Mouse (Mus musculus): ENCODE data around the gene Pheta2. TPM values are rescaled to one million over a fixed set of nuclear protein-coding genes. Genes with fewer than 3 reads are reported as not detected.

The Pheta2 gene
- polyA plus RNA-seq (2017; shearing (Covaris generic)), result 0.44 TPM

GRCm38 (mm10) chr15:82338593-82339112 lies at the start of gene Pheta2, which contains the start of the genes Naga and Smdt1:
TSS of gene Pheta2 (plus strand) at chr15:82338942.
TSS of gene Naga (minus strand) at chr15:82338925.
TSS of gene Smdt1 (plus strand) at chr15:82338959.

GRCm38 (mm10) chr15:82298764-82299561 lies 39.8 kb upstream of the Pheta2 start, which contains the start of gene Wbp2nl:
TSS of gene Wbp2nl (plus strand) at chr15:82298954.

DNA sequence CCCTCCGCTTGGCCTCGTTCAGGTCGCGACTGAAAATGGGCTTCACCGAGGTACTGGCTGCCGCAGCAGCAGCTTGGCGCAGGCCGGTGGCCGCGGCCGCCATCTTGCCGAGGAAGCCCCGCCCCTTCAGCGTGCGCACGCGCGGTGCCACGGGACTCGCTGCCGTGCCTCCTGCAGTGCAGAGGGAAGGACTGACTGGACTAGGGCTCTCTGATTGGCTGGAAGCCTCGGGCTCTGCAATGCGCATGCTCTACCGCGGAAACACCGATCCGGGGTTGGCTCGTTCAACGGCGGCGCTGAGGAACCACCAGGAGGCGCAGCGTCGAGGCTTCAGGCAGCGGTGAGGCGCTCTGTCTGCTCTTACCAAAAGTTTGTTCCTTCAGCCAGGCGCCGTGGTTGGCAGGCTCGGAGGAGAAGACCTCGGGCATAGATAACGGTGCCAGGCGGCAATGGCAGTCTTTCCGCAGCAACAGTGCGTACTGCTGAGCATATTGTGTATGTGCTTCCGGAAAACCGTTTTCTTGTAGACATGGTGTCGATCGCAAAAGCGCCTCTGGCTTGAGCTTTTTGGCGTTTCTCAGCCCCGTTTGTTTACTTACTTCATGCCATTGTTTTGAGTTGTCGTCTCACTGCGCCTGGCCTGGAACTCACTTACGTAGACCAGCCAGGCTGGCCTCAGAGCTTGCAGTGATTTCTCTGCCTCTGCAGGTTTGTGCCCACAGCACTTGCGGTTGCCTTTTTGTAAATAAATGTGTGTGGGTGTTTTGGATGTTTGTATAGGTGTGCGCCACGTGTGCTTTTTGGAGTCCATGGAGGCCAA lies 15.6 kb downstream of the Pheta2 start, which contains the start of gene Ndufa6:
Gene Ndufa6 (minus strand): TSS at position 197 of the 820 bp plus-strand sequence.

DNA sequence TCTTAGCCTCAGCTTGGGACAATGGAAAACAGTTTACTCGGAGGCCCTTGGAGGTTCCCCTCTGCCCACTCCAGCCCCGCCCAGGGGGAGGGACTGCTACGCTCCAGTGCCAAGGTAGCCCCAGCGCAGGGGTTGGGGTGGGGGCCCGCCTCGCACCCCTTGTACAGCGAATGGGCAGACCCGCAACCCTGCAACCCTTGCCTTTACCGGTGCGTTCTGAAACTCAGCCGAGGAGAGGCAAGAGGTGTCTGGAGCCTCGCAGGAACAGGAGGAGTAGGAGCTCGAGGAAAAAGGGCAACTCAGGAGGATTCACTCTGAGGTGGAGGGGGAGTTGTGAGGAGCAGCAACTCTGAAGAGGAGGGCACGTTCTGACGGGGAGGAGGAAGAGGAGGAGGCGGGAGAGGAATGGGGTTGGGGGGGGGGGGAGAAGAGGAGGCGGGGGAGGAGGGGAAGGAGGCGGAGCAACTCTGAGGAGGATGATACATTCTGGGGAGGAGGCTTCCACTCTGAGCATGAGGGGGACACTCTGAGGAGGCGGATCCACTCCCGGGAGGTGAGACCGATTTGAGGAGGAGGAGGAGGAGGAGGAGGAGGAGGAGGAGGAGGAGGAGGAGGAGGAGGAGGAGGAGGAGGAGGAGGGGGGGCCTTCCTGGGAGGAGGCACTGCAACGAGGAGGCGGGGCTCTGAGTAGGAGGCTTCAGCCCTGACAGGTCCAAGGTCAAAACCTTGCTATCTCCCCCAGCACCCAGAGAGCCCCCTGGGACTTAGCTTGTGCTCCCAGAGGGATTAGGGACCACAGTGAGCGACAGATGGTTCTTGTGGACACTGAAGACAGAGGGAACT lies 41.4 kb downstream of the Pheta2 start, which contains the start of gene Cyp2d22:
Gene Cyp2d22 (minus strand): TSS at position 390 of the 843 bp plus-strand sequence.

DNA sequence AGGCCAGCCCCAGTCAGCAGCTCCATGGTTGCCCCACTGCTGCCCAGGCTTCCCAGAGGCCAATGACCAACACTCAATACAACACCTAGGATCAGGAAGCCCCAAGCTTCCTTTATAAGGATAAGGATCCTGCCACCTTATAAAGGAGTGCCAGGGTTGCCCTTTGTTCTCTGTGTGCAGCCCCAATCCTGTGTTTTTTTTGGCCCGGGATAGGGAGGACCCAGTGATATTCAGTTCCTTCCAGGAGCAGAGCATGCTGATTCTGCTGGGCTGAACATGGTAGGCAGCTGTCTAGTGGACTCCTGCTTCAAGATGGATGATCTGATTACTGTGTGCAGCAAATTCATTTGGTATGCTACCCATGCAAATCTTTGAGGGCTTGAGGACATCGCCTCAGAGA lies 55.2 kb downstream of the Pheta2 start, which contains the start of gene Cyp2d11:
Gene Cyp2d11 (minus strand): TSS at position 101 of the 400 bp plus-strand sequence.

Other genes with a start within 250 kb of the Pheta2 start
- gene Ccdc134, start 211.0 kb upstream of the Pheta2 start, polyA plus RNA-seq (2017; shearing (Covaris generic)), result 36.0 TPM
- 196 TPM for gene Srebf2, start 191.8 kb upstream of the Pheta2 start, polyA plus RNA-seq (2017; shearing (Covaris generic))
- gene Shisa8, start 126.1 kb upstream of the Pheta2 start, polyA plus RNA-seq (2017; shearing (Covaris generic)), result 0.44 TPM
- gene Tnfrsf13c, start 114.6 kb upstream of the Pheta2 start, polyA plus RNA-seq (2017; shearing (Covaris generic)), result 0.77 TPM
- gene Cenpm, start 94.2 kb upstream of the Pheta2 start, polyA plus RNA-seq (2017; shearing (Covaris generic)), result 3.2 TPM
- gene 1500009C09Rik, start 86.5 kb upstream of the Pheta2 start, polyA plus RNA-seq (2017; shearing (Covaris generic)), result not detected
- gene Sept3, start 64.0 kb upstream of the Pheta2 start, polyA plus RNA-seq (2017; shearing (Covaris generic)), result not detected
- gene Wbp2nl, start 40.0 kb upstream of the Pheta2 start, polyA plus RNA-seq (2017; shearing (Covaris generic)), result not detected
- gene Naga, start within 50 bp of the Pheta2 start, polyA plus RNA-seq (2017; shearing (Covaris generic)), result 23.9 TPM
- 170 TPM for gene Smdt1, start within 50 bp of the Pheta2 start, polyA plus RNA-seq (2017; shearing (Covaris generic))
- gene Ndufa6, start 15.4 kb downstream of the Pheta2 start, polyA plus RNA-seq (2017; shearing (Covaris generic)), result 347 TPM
- gene Cyp2d22, start 41.3 kb downstream of the Pheta2 start, polyA plus RNA-seq (2017; shearing (Covaris generic)), result 38.3 TPM
- not detected for gene Cyp2d11, start 55.1 kb downstream of the Pheta2 start, polyA plus RNA-seq (2017; shearing (Covaris generic))
- not detected for gene Cyp2d10, start 68.3 kb downstream of the Pheta2 start, polyA plus RNA-seq (2017; shearing (Covaris generic))
- not detected for gene Cyp2d9, start 94.5 kb downstream of the Pheta2 start, polyA plus RNA-seq (2017; shearing (Covaris generic))
- gene Cyp2d12, start 216.1 kb downstream of the Pheta2 start, polyA plus RNA-seq (2017; shearing (Covaris generic)), result not detected

Measured in naive thymus-derived CD4-positive, alpha-beta T cell, adult 5 months (primary cell).